Mouse (Mus musculus) midbrain, embryonic 14.5 days (tissue): ENCODE results near the gene Tmem179. TPM values are rescaled to one million over a fixed set of nuclear protein-coding genes. Genes with fewer than 3 reads are reported as not detected.
A peak's percentile ranks its signal among the peaks of the same experiment; 100 is the strongest.

Experiments used
- ATAC-seq: fragments of 200-750 bp; cut with Nextera tagmentation; 2 replicates; pipeline ENCODE4 v1.8.0; 2017; ENCODE audit warnings: moderate number of reproducible peaks, moderate library complexity; ENCODE audit not compliant: low FRiP score, low TSS enrichment
- DNase-seq: peaks from one replicate; pipeline ENCODE4 v3.0.0-alpha.2; 2015
- H3K27ac ChIP-seq: fragments of 300-500 bp; sonication (generic); replicated peaks from 2 replicates; pipeline ENCODE4 v1.5.1; 2014; ENCODE audit warnings: mild to moderate bottlenecking, low read depth, low read length, moderate library complexity
- H3K27me3 ChIP-seq: fragments of 300-500 bp; sonication (generic); 2 replicates; pipeline ENCODE4 v1.6.1; 2014; ENCODE audit warnings: low read length, control low read depth, mixed read lengths; ENCODE audit not compliant: control insufficient read depth, insufficient read depth
- H3K36me3 ChIP-seq: fragments of 300-500 bp; sonication (generic); 2 replicates; pipeline ENCODE4 v1.6.1; 2014; ENCODE audit warnings: low read length, control low read depth; ENCODE audit not compliant: control insufficient read depth, insufficient read depth
- H3K4me1 ChIP-seq: fragments of 300-500 bp; sonication (generic); 2 replicates; pipeline ENCODE4 v1.6.1; 2014; ENCODE audit warnings: mild to moderate bottlenecking, antibody characterized with exemption, low read length, control low read depth; ENCODE audit not compliant: control insufficient read depth, insufficient read depth
- H3K4me2 ChIP-seq: fragments of 300-500 bp; sonication (generic); 2 replicates; pipeline ENCODE4 v1.6.1; 2014; ENCODE audit warnings: mild to moderate bottlenecking, low read length, moderate library complexity
- H3K4me3 ChIP-seq: fragments of 300-500 bp; sonication (generic); replicated peaks from 2 replicates; pipeline ENCODE4 v1.5.1; 2014; ENCODE audit warnings: low read depth, low read length
- H3K9ac ChIP-seq: fragments of 300-500 bp; sonication (generic); replicated peaks from 2 replicates; pipeline ENCODE4 v1.6.1; 2014; ENCODE audit warnings: mild to moderate bottlenecking, low read length, moderate library complexity
- H3K9me3 ChIP-seq: fragments of 300-500 bp; sonication (generic); 2 replicates; pipeline ENCODE4 v1.6.1; 2016; ENCODE audit warnings: low read length, control low read depth, mixed read lengths; ENCODE audit not compliant: control insufficient read depth
- WGBS: fragments of 180-500 bp; shearing (Covaris S2); extraction: QIAGEN DNeasy Blood & Tissue Kit; methylation state at CpG from one replicate; pipeline ENCODE4 v1.1.7; 2014; 5-methylcytosine and 5-hydroxymethylcytosine counted together
- polyA plus RNA-seq: library from polyadenylated mRNA; unstranded; fragments of >200 nt; fragmentation: Nextera tagmentation; extraction: Ambion mirVana; gene quantifications from 2 replicates; pipeline ENCODE4 v1.2.1, GENCODE M21; 2014

Tmem179 gene
- polyA plus RNA-seq, 1 experiment from 2014 or later: 50.7 TPM

- peaks cover 30% of the 10 kb centered on the region for H3K4me1 ChIP-seq
- no peak overlapping the region for H3K4me2 ChIP-seq
- ATAC-seq: no peak
- H3K36me3 ChIP-seq: no peaks in the 10 kb centered on the region
- H3K27ac ChIP-seq: no peak overlapping the region
- no peak overlapping the region for H3K4me3 ChIP-seq
- H3K9me3 ChIP-seq: no peaks in the 10 kb centered on the region
- DNase-seq: no peak
- peaks cover 12% of the 10 kb centered on the region; the same call in 1 of the 2 replicates for H3K27me3 ChIP-seq
- H3K9ac ChIP-seq: no peak overlapping the region
- 47% methylated on average over 3 of the region's 3 CpGs for WGBS
Measured at GRCm38 (mm10) chr12:112514897-112515296, 1.6 kb downstream of the Tmem179 start.

DNA sequence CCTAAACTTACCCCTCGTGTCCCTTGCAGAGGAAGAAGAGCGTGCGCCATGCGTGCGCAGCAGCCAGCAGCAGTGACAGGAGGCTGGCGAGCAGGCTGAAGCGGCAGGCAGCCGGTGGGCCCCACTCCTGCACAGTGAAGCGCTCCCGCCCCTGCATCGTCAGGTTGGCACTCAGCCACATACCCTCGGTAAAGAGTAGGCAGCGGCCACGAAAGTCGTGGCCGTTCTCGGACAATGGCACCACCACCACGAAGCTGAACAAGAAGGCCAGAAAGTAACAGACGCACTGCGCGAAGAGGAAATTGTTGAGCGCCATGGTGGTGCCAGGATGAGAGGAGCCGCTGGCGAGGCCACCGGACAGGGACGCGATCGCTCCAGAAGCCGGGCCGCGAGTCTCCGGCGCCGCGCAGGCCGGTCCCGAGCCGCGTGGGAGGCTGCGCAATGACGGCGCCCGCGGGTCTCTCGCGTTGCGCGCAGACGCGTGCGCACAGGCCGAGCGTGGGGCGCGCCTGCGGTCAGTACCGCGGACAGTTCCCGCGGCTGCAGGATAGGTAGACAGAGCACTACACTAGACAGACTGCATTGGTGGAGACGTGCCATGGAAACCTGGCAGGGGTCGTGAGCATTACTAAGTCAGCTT is 5.7 kb downstream of the Tmem179 start:
- DNase-seq (peak; percentile 84), ATAC-seq (peak; percentile 53)
- 1% methylated on average over 62 of the region's 62 CpGs for WGBS
- peak overlapping the region; percentile 63 for H3K4me2 ChIP-seq
- H3K4me1 ChIP-seq: peaks cover 43% of the 10 kb centered on the region
- peak overlapping the region; percentile 64 for H3K9ac ChIP-seq
- H3K4me3 ChIP-seq: peak overlapping the region; percentile 43
- H3K27ac ChIP-seq: peak overlapping the region; percentile 85
- H3K9me3 ChIP-seq: no peaks in the 10 kb centered on the region
- peaks cover 12% of the 10 kb centered on the region; the same call in 1 of the 2 replicates for H3K27me3 ChIP-seq
- no peaks in the 10 kb centered on the region for H3K36me3 ChIP-seq

DNA sequence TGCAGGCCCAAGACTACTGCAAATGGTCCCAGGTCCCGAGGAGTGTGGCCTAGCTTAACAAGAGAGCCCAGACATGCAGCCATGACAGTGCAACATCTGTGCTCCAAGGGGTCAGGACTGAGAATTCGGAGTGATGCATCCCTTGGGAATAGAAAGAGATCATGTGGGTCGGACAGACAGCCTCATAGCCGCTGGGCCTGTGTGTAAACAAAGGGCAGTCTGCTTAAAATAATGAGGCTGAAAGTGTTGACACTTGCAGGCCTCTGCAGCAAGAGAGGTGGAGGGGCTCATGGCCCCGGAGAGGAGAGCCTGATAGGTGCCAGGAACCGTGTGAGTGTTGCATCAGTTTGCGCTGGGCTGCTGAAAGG is 6.2 kb downstream of the Tmem179 start:
- peak overlapping the region; percentile 43 for H3K4me3 ChIP-seq
- no peak for ATAC-seq
- peaks cover 47% of the 10 kb centered on the region for H3K4me1 ChIP-seq
- peak overlapping the region; percentile 85 for H3K27ac ChIP-seq
- DNase-seq: peak; percentile 35
- peak overlapping the region; percentile 63 for H3K4me2 ChIP-seq
- no peaks in the 10 kb centered on the region for H3K36me3 ChIP-seq
- no peaks in the 10 kb centered on the region for H3K9me3 ChIP-seq
- H3K9ac ChIP-seq: peak overlapping the region; percentile 64
- peaks cover 12% of the 10 kb centered on the region; the same call in 1 of the 2 replicates for H3K27me3 ChIP-seq
- 26% methylated on average over 7 of the region's 7 CpGs for WGBS

DNA sequence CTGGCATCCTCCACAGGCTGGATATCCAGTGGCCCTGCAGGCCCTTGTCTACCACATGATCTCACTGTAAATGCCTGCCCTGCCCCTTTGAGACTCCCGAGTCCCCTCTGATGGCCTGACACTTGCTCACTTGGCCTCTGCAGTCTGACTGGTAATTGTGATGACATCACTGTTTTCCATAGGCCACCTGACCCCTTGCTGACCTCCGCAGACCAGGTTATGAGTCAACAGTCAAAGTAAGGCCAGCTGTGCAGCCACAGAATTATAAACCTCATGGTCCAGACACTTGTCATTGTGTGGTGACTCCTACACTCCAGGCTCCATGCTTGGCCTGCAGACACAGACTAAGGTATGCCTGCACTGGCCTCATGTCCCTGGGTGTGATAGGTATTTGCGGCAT is 8.6 kb downstream of the Tmem179 start:
- Histone ChIP-seq H3K27me3 (peaks cover 12% of the 10 kb centered on the region; the same call in 1 of the 2 replicates), H3K4me1 (peaks cover 48% of the 10 kb centered on the region), H3K36me3 (no peaks in the 10 kb centered on the region), H3K4me2 (peak overlapping the region; percentile 38), H3K27ac (peak overlapping the region; percentile 77), H3K9ac (no peak overlapping the region), H3K4me3 (no peak overlapping the region), H3K9me3 (no peaks in the 10 kb centered on the region)
- DNase-seq (no peak), ATAC-seq (no peak)
- whole genome bisulfite sequencing: 86% methylated on average over 3 of the region's 3 CpGs

DNA sequence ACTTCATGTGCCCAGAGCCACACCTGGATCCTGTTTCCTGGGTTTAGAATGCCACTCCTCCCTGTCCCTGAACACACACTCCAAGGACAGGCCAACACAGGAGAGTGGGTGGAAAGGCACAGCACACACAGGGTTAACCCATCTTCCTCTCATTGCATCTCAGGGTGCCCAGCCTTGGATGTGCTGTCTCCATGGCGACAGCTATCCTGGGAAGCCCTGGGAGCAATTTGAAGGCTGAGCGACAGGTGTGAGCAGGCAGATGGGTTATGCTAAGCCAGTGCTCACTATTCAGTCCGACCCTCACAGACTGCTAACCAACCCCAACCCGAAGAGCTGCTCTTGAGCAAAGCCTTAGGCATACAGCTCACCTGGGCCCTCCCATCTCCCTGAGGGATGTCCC is 9.3 kb downstream of the Tmem179 start:
- peak overlapping the region; percentile 77 for H3K27ac ChIP-seq
- H3K36me3 ChIP-seq: no peaks in the 10 kb centered on the region
- H3K27me3 ChIP-seq: peaks cover 12% of the 10 kb centered on the region; the same call in 1 of the 2 replicates
- no peak overlapping the region for H3K4me3 ChIP-seq
- peak overlapping the region; percentile 38 for H3K4me2 ChIP-seq
- H3K9me3 ChIP-seq: no peaks in the 10 kb centered on the region
- peaks cover 48% of the 10 kb centered on the region for H3K4me1 ChIP-seq
- ATAC-seq (peak; percentile 70), DNase-seq (peak; percentile 83)
- WGBS: 7% methylated on average over 4 of the region's 4 CpGs
- H3K9ac ChIP-seq: no peak overlapping the region

- DNase-seq (no peak), ATAC-seq (no peak)
- Histone ChIP-seq H3K27me3 (peaks cover 4% of the 10 kb centered on the region; the same call in 1 of the 2 replicates), H3K27ac (0 out of 2 replicates have a peak overlapping the region, but pooled peaks have one; percentile 17), H3K4me2 (no peak overlapping the region), H3K4me3 (no peak overlapping the region), H3K36me3 (no peaks in the 10 kb centered on the region), H3K9me3 (no peaks in the 10 kb centered on the region), H3K4me1 (peaks cover 44% of the 10 kb centered on the region), H3K9ac (no peak overlapping the region)
- 83% methylated on average over 6 of the region's 6 CpGs for WGBS
Measured at GRCm38 (mm10) chr12:112506267-112506666, 10.3 kb downstream of the Tmem179 start.

GRCm38 (mm10) chr12:112503003-112503771 is 13.4 kb downstream of the Tmem179 start:
- H3K27me3 ChIP-seq: no peaks in the 10 kb centered on the region
- no peaks in the 10 kb centered on the region for H3K9me3 ChIP-seq
- H3K27ac ChIP-seq: no peak overlapping the region
- H3K9ac ChIP-seq: no peak overlapping the region
- no peak overlapping the region for H3K4me2 ChIP-seq
- H3K4me3 ChIP-seq: no peak overlapping the region
- ATAC-seq (no peak), DNase-seq (no peak)
- 0 out of 2 replicates have a peak, but pooled peaks cover 3% of the 10 kb centered on the region for H3K36me3 ChIP-seq
- WGBS: 39% methylated on average over 19 of the region's 19 CpGs
- peaks cover 26% of the 10 kb centered on the region for H3K4me1 ChIP-seq

DNA sequence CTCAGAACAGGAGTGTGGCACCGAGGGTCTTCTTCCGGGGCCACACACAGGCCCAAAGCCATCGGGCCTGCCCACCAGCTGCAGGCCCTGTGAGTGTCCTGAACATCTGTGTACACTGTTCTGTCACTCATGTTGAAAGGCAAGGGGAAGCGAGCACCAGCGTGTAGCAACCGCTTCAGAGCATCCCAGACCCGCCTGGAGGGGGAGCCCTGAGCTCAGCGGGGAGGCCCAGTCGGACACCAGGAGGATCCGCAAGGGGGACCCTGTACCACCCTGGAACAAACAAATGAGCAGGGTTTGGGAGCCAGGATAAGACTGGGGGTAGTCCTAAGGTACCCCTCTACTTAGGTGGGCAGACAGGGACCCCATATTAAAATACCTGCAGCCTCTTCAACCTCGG is 17.9 kb downstream of the Tmem179 start:
- H3K4me1 ChIP-seq: no peaks in the 10 kb centered on the region
- ATAC-seq (no peak), DNase-seq (no peak)
- H3K4me3 ChIP-seq: no peak overlapping the region
- H3K36me3 ChIP-seq: 0 out of 2 replicates have a peak, but pooled peaks cover 3% of the 10 kb centered on the region
- no peak overlapping the region for H3K27ac ChIP-seq
- no peak overlapping the region for H3K9ac ChIP-seq
- no peak overlapping the region for H3K4me2 ChIP-seq
- no peaks in the 10 kb centered on the region for H3K27me3 ChIP-seq
- H3K9me3 ChIP-seq: no peaks in the 10 kb centered on the region
- 36% methylated on average over 11 of the region's 11 CpGs for WGBS
